Mouse (Mus musculus) left cerebral cortex, adult 8-10 months (tissue): ENCODE data around the gene Wdr95. TPM values are rescaled to one million over a fixed set of nuclear protein-coding genes. Genes with fewer than 3 reads are reported as not detected.
"Not testable (repeated sequence)": the region's sequence is repeated elsewhere in the genome, so short reads cannot be mapped to it uniquely, and the experiment has no call there.

Experiments used
- DNase-seq, 2 experiments: peaks; one replicate each; pipeline ENCODE4 v3.0.0; 2022; ENCODE audit warnings: low spot score in 2 of 2
- total RNA-seq, 4 experiments: library from RNA; stranded (reverse); gene quantifications; 2 replicates each; pipeline ENCODE4 v1.2.4; 2022

Gene Wdr95
- total RNA-seq, 4 experiments from 2014 or later, result 0.15 to 1.9 (median 0.43) TPM

- DNase-seq, result no peak
Observed at GRCm38 (mm10) chr5:149514890-149515289, 13.6 kb upstream of the Wdr95 start.

- DNase-seq, result no peak
Observed at GRCm38 (mm10) chr5:149517116-149517515, 11.4 kb upstream of the Wdr95 start.

- DNase-seq, result no peak
Observed at GRCm38 (mm10) chr5:149520806-149521205, 7.7 kb upstream of the Wdr95 start.

- no peak for DNase-seq
Observed at GRCm38 (mm10) chr5:149523856-149524241, 4.6 kb upstream of the Wdr95 start.

- peak; percentile 78 to 85 for DNase-seq
Observed at GRCm38 (mm10) chr5:149524242-149524858, 4.1 kb upstream of the Wdr95 start.

GRCm38 (mm10) chr5:149525055-149525785, 3.3 kb upstream of the Wdr95 start:
- no peak for DNase-seq

- DNase-seq, result no peak
Observed at GRCm38 (mm10) chr5:149526467-149526951, 2.0 kb upstream of the Wdr95 start.

GRCm38 (mm10) chr5:149527292-149527691, 1.2 kb upstream of the Wdr95 start:
- not testable (repeated sequence) for DNase-seq

GRCm38 (mm10) chr5:149533847-149534246, 5.4 kb downstream of the Wdr95 start:
- no peak for DNase-seq

- no peak for DNase-seq
Observed at GRCm38 (mm10) chr5:149536005-149536404, 7.5 kb downstream of the Wdr95 start.

- peak in 1 of 2 experiments; percentile 73 for DNase-seq
Observed at GRCm38 (mm10) chr5:149537796-149538511, 9.5 kb downstream of the Wdr95 start.

- DNase-seq, result no peak
Observed at GRCm38 (mm10) chr5:149538531-149538930, 10.1 kb downstream of the Wdr95 start.

GRCm38 (mm10) chr5:149539051-149539450, 10.6 kb downstream of the Wdr95 start:
- DNase-seq, result no peak

GRCm38 (mm10) chr5:149551179-149551578, 22.7 kb downstream of the Wdr95 start:
- no peak for DNase-seq

- no peak for DNase-seq
Observed at GRCm38 (mm10) chr5:149552742-149553141, 24.3 kb downstream of the Wdr95 start.

GRCm38 (mm10) chr5:149553373-149553772, 24.9 kb downstream of the Wdr95 start:
- DNase-seq, result no peak

GRCm38 (mm10) chr5:149554397-149554796, 25.9 kb downstream of the Wdr95 start:
- DNase-seq, result no peak

- DNase-seq, result peak in 1 of 2 experiments; percentile 65
Observed at GRCm38 (mm10) chr5:149560903-149561588, 32.6 kb downstream of the Wdr95 start.

- DNase-seq, result no peak
Observed at GRCm38 (mm10) chr5:149566026-149566425, 37.5 kb downstream of the Wdr95 start.

- DNase-seq, result no peak
Observed at GRCm38 (mm10) chr5:149566957-149567356, 38.5 kb downstream of the Wdr95 start.

GRCm38 (mm10) chr5:149568993-149569392, 40.5 kb downstream of the Wdr95 start:
- DNase-seq, result no peak

- DNase-seq, result no peak
Observed at GRCm38 (mm10) chr5:149576977-149577376, 48.5 kb downstream of the Wdr95 start.
